Mouse (Mus musculus): ENCODE data around the gene Ephb2.

The Ephb2 gene

DNA sequence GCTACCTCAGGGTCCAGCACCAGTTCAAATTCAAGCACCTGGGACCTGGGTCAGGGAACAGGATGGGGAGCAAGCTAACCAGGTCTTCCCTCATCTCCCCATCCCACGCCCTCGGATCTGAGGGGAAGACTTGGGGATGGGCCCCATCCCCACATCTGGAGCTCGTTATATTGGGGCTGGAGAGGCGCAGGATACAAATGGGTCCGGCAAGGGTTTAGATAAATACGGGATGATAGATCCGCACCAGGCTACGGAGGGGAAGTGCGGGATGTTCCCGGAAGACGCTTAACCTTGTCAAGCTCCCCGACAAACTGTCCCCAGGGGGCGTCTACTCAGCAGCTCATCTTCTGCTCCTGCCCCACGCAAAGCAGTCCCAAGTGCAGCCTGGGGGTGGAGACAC is 35.4 kb downstream of the Ephb2 start:
- DNase-seq = no peak

- no peak for DNase-seq
These were observed 37.9 kb downstream of the Ephb2 start for GRCm38 (mm10) chr4:136797677-136798569.

DNA sequence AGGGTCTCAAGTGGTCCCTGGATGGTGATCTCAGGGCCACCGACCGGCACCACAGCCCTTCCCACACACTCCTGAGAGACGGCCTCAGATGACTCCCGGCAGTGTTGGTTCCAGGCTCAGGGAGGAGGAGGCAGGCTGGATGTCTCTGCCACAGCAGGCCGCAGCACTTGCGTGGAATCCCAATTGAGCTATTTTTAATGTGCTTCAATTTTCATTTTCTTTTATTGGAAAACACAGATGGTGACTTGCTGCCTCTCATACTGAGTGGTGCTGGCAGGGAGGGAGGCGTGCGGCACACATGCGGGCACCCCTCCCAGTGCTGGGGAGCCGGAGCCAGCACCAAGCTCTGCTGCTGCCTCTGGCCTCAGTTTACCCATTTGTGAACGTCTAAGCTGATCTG is 42.5 kb downstream of the Ephb2 start:
- no peak for DNase-seq

GRCm38 (mm10) chr4:136789821-136790220 is 46.0 kb downstream of the Ephb2 start:
- peak; percentile 82 for DNase-seq

- DNase-seq = no peak
These were observed 48.4 kb downstream of the Ephb2 start for GRCm38 (mm10) chr4:136787357-136787756.

DNA sequence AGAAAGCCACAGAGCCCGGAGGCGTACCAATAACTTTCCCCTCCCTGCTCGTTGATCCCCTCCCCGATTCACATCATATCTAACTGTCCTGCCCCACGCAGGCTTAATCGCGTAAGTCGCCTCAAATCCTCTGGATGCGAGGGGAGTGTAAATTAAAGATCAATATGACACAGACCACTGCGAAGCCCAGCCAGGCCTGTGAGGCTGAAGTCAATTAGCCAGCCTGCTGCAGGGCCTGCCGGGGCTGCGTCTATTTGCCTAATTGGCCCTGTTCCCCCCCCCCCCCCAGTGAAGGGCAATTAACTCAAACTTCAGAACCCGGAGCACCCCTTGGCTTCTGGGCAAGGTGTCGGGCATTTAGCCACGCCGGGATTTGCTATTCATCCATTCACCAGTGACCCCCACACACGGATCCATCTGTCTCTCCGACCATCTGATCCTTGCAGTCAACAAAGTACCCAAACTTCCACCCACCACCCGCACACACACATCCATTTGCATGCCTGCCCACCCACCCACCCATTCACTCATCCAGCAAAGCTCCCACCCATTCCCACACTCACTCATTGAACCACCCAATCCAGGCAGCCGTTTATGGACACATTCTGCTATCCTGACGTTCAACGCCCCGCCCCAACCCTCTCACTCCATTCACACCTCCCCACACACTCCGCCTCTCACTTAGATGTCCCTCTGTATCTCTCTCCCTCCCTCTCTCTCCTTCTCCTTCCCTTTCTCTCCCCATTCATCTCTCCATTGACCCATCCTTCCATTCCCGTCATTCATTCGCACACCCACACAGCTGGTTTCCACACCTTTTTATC is 49.1 kb downstream of the Ephb2 start:
- DNase-seq = no peak

- DNase-seq = peak; percentile 63
These were observed 52.1 kb downstream of the Ephb2 start for GRCm38 (mm10) chr4:136783552-136784150.

GRCm38 (mm10) chr4:136782579-136782925 is 53.2 kb downstream of the Ephb2 start:
- DNase-seq = no peak

GRCm38 (mm10) chr4:136781868-136782578 is 53.8 kb downstream of the Ephb2 start:
- DNase-seq = peak; percentile 72

GRCm38 (mm10) chr4:136780201-136780895 is 55.4 kb downstream of the Ephb2 start:
- peak; percentile 47 for DNase-seq

DNA sequence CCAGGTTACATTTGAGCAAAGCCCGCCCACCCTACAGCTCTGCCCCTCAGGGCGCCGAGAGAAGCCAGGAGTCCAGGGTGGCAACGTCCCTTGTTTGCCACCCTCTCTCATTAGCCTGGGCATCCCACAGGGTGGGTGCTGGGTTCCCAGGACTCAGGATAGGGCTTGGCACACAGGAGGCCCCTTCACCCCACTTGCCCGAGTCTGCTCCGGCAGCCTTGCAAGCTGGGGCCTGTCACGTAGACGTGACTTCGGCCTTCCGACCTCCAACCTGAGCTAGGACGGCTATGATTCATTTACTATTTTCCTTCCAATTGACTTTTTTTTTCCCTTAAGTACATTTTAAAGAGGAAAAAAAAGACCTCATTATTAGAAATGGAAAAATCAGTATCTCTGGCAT is 56.6 kb downstream of the Ephb2 start:
- no peak for DNase-seq

DNA sequence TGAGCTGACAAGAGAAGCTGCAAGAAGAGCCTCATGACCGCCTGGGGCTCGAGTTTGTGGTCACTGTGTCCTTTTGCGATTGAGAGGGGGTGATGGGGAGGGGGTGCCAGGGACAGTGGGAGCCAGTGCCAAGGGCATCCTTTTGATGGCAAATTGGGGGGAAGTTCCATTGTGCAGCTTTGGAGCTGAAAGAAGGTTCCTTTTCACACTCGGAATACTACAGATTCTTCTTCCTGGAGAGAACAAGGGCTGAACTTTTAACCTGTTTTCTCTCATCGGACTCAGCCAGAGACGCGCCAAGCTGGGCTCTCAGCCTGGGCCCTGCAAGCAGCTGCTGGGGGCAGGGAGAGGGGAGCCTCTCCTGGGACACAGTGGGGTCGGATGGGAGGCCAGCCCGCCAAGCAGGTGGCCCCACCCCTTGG is 59.3 kb downstream of the Ephb2 start:
- peak; percentile 62 for DNase-seq

- no peak for DNase-seq
These were observed 59.9 kb downstream of the Ephb2 start for GRCm38 (mm10) chr4:136775903-136776302.

GRCm38 (mm10) chr4:136774201-136774600 is 61.6 kb downstream of the Ephb2 start:
- DNase-seq = no peak

GRCm38 (mm10) chr4:136772952-136773584 is 62.7 kb downstream of the Ephb2 start:
- DNase-seq = no peak

DNA sequence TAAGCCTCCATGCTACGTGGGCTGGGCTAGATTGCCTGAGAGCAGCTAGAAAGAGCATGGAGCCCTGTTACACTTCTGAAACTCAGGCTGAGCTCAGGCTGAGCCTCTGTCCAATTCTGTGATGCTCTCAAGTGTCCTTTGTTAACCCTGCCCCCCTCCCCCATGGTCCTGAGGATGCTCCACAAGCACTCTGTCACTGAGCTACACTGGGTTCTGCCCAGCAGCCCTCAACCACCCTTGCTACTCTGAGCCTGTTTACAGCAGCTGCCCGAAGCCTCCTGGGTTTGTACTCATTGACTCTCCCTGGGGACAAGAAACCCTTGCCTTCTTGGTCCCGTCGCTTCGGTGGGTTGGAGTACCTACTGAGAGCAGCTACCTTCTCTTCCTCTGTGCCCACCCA is 63.5 kb downstream of the Ephb2 start:
- DNase-seq = no peak

DNA sequence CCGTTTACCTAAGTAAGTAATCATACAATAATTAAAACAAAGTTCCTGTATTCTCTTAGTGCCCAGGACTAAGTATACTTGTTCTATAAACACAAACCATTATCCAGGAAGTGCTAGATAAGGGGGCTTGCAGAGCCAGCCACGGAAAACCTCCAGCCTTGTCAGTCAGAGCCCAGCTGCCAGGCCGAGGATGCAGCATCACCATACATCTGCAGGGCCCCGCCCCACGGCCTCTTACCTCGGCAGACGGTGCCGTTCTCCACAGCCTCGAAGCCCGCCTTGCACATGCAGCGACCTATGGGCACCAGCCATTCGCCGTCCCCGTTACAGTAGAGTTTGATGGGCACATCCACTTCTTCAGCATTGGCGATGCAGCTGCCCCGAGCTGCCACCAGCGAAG is 65.1 kb downstream of the Ephb2 start:
- DNase-seq = no peak

- DNase-seq = no peak
These were observed 67.3 kb downstream of the Ephb2 start for GRCm38 (mm10) chr4:136768499-136768898.

DNA sequence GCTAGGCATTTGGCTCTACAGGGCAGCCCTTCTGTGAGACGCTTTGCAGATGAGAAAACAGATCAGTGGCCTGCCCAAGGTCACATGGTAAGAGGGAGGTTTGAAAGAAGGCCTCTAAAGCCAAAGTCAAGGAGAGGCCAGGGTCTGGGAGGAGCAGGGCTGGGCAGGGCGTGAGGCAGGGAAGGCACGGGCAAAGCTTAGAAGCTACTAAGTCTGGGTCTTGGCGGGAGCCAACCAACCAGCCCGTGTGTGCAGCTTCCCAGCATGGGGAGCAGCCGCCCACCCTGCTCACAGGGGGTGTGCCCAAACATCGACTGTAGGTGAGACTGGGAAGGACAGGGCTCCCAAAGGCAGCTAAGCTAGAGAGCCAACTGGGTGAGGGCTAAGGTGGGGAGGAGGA is 70.7 kb downstream of the Ephb2 start:
- DNase-seq = no peak

DNA sequence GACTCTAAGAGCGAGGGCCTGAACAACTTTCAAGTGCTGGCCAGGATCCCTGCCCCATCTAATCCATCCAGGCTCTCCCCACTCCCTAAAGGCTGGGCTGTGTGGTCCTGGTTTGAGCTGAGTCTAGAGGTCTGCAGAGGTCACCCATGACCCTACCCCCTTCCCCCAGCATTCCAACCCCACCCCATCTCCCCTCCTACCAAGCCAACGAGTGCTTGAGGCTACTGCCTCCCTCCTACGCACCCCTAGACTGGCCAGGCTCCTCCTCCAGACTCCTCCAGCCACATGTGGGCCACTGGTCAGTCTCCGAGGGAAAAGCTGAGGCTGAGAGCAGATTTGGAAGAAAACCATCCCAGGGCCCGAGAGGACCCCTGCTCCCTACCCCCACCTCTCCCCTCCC is 72.4 kb downstream of the Ephb2 start:
- DNase-seq = peak; percentile 58

DNA sequence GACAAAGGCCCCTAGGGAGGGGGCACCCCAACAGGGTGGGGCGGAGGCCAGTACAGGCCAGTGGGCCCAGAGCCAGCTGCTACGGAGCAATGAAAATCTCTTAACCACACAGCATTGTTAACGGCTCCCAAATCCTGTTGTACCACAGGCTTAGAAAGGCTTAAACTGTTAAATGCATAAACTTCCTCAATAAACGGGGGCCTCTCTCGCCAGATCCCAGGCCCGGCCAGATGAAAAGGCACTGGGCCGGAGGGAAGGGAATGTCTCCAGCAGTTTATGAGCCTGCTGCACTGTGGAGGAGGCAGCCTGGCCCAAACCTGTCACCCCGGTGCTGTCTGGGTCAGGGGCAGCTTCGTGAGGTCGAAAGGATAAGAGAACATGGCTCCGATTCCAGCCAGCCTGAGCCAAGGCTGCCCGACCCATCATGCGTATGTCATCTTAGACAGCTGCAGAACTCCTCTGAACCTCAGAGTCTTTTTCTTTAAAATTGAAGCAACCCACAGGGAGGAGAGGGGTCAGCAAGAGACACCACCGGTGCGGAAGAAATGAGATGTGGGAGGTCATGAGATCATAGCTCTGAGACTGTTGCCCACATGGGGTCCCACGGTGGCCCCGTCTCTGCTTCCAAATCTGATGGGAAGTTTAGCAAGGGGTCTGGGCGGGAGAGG is 73.9 kb downstream of the Ephb2 start:
- DNase-seq = peak; percentile 54

Measured in kidney, postnatal 10 days (tissue).